Mouse (Mus musculus) myocyte (in vitro differentiated cells): ENCODE measurements around the gene Vwc2.

Source experiments
- CEBPB ChIP-seq: IDR thresholded peaks from 2 replicates; pipeline ENCODE4 v1.6.1; 2011; ENCODE audit warnings: mild to moderate bottlenecking, moderate library complexity; ENCODE audit not compliant: poor library complexity, insufficient read depth, severe bottlenecking
- MAX ChIP-seq: IDR thresholded peaks from one replicate; pipeline ENCODE4 v1.6.1; 2011; ENCODE audit warnings: low read depth, mild to moderate bottlenecking, control low read depth
- MYOD1 ChIP-seq, 3 experiments: IDR thresholded peaks; one replicate each; pipeline ENCODE4 v1.6.1; 2011; ENCODE audit warnings: control low read depth in 2 of 3, low read depth in 2 of 3, mild to moderate bottlenecking in 2 of 3, moderate library complexity in 1 of 3; ENCODE audit not compliant: insufficient read length in 2 of 3, control insufficient read depth in 1 of 3
- MYOG ChIP-seq, 3 experiments: IDR thresholded peaks; one replicate each; pipeline ENCODE4 v1.6.1; 2011; ENCODE audit warnings: control low read depth in 2 of 3, low read depth in 2 of 3, mild to moderate bottlenecking in 2 of 3; ENCODE audit not compliant: insufficient read length in 2 of 3, control insufficient read depth in 1 of 3, insufficient read depth in 1 of 3
- POLR2A ChIP-seq: IDR thresholded peaks from one replicate; pipeline ENCODE4 v1.6.1; 2011; ENCODE audit warnings: low read depth, mild to moderate bottlenecking, control low read depth, moderate library complexity; ENCODE audit not compliant: insufficient read length
- REST ChIP-seq: IDR thresholded peaks from one replicate; pipeline ENCODE4 v1.6.1; 2011; ENCODE audit warnings: mild to moderate bottlenecking, control low read depth, moderate library complexity; ENCODE audit not compliant: insufficient read depth, insufficient read length
- TCF12 ChIP-seq: IDR thresholded peaks from one replicate; pipeline ENCODE4 v1.6.1; 2011; ENCODE audit warnings: mild to moderate bottlenecking, control low read depth; ENCODE audit not compliant: poor library complexity, insufficient read depth, severe bottlenecking
- USF1 ChIP-seq: IDR thresholded peaks from one replicate; pipeline ENCODE4 v1.6.1; 2011; ENCODE audit warnings: low read depth, mild to moderate bottlenecking, control low read depth, moderate library complexity

DNA sequence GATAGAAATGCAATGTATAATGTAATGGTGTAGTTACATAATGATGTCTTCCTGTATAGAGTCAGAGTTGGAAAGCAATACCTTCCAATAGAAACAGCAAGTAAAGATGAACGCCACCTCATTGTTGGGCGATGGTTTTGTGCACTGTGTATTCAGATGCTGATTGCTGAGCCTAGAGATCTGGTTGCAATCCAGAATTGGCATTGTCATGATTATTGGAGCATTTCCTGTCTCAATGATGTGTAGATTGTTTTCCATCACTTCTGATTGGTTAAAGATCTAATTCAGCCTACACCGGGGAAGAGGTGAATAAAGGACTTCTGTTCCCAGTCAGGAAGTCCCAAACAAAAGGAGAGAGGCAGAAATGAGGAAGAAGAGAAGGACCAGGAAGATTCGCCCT lies 15.7 kb upstream of the Vwc2 start:
- no peak for TF ChIP-seq POLR2A
- TF ChIP-seq MAX: no peak
- no peak for TF ChIP-seq TCF12
- TF ChIP-seq MYOG (IDR thresholded peaks at IDR 0.05; ENCODE audit: control insufficient read depth in 1 of 3, insufficient read depth in 1 of 3, insufficient read length in 2 of 3, low read depth in 2 of 3): no peak
- no peak for TF ChIP-seq CEBPB
- TF ChIP-seq USF1: no peak
- no peak for TF ChIP-seq MYOD1 (IDR thresholded peaks at IDR 0.05; ENCODE audit: control insufficient read depth in 1 of 3, insufficient read length in 2 of 3, low read depth in 2 of 3)
- no peak for TF ChIP-seq REST
